Mouse (Mus musculus): ENCODE data around the gene Cfap61.

DNA sequence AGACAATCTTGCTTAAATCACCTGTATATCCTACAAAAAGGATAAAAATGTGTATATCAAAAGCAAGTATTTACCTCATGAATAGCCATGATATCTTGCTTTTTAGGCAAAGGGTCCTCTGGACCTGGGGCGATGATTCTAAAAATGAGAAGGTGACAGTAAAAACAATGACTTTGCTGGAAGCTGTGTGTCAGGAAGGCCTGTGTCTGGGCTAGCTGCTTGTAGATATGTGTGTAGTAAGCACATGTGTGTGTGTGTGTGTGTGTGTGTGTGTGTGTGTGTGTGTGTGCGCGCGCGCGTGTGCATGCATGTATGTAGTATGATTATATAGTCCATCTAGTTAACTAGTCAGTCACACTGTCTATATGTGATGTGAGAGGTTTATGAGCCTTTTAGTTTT, 40.8 kb upstream of the Cfap61 start:
- TF ChIP-seq FLI1 (IDR thresholded peaks at IDR 0.05; ENCODE audit: low read length) = no peak
- TF ChIP-seq GATA1 (IDR thresholded peaks at IDR 0.05; ENCODE audit: borderline replicate concordance, low read length) = no peak
